Mouse (Mus musculus): ENCODE measurements around the gene Kmt5b. TPM values are rescaled to one million over a fixed set of nuclear protein-coding genes. Genes with fewer than 3 reads are reported as not detected.

Kmt5b gene
- polyA plus RNA-seq, 1 experiment = 32.9 TPM

DNA sequence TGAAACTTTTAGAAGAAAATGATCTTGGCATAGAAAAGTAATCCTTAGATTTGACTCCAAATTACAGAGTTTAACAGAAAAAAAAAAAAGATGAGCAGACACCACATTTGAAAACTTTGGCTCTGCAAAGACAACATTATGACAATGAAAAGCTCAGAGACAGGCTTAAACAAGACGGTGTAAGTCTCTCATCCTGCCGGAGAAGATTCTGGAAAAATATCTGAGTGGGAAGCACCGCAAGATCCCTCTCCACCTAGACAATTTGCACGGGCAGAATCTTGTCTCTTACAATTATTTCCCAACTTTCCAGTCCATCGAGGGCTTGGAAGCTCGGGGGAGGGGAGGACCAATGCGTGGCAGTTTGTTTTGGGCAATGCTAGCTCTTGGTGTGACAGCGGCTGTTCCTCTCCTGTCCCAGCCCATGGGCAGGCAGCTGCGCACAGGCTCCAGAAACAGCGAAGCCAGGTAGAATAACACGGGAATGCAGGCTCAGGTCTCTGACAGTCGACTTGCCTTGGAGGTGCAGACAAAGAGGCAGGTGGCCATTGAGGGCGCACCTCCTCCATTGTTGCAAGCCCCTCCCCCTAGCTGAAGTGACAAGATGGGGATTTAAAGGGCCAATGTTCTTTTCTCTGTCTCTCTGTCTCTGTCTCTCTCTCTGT, 23.2 kb upstream of the Kmt5b start:
- WGBS = 13% methylated on average over 13 of the region's 13 CpGs

GRCm38 (mm10) chr19:3752621-3753239, 14.5 kb upstream of the Kmt5b start:
- Histone ChIP-seq H3K36me3 (ENCODE audit: control insufficient read depth, insufficient read depth, low read length) (no peaks in the 10 kb centered on the region), H3K27me3 (ENCODE audit: control insufficient read depth, insufficient read depth, low read length) (no peaks in the 10 kb centered on the region), H3K4me3 (ENCODE audit: control insufficient read depth, insufficient read depth, low read length) (no peak overlapping the region), H3K27ac (ENCODE audit: control insufficient read depth, insufficient read depth, low read length) (no peak overlapping the region), H3K4me1 (replicated peaks; ENCODE audit: control insufficient read depth, insufficient read depth, low read length) (peaks cover 4% of the 10 kb centered on the region)
- 40% methylated on average over 8 of the region's 8 CpGs for WGBS
- no peak for TF ChIP-seq POLR2A (IDR thresholded peaks at IDR 0.05; ENCODE audit: control insufficient read depth, extremely low read depth, insufficient read depth, low read length, poor library complexity)
- no peak for TF ChIP-seq CTCF (IDR thresholded peaks at IDR 0.05; ENCODE audit: borderline replicate concordance, control insufficient read depth, extremely low read depth, insufficient read depth, low read length, poor library complexity)
- DNase-seq = no peak

More for the DNA sequence above, 23.2 kb upstream of the Kmt5b start:
- peak overlapping the region; percentile 16; the same call in 1 of the 2 replicates for H3K27ac ChIP-seq (ENCODE audit: control insufficient read depth, insufficient read depth, low read length)
- peak; percentile 71 for DNase-seq
- H3K4me3 ChIP-seq (ENCODE audit: control insufficient read depth, insufficient read depth, low read length) = peak overlapping the region; percentile 61
- H3K36me3 ChIP-seq (ENCODE audit: control insufficient read depth, insufficient read depth, low read length) = no peaks in the 10 kb centered on the region
- TF ChIP-seq POLR2A (IDR thresholded peaks at IDR 0.05; ENCODE audit: control insufficient read depth, extremely low read depth, insufficient read depth, low read length, poor library complexity) (peak; percentile 49; the same call in 1 of the 2 replicates), CTCF (IDR thresholded peaks at IDR 0.05; ENCODE audit: borderline replicate concordance, control insufficient read depth, extremely low read depth, insufficient read depth, low read length, poor library complexity) (no peak)
- H3K27me3 ChIP-seq (ENCODE audit: control insufficient read depth, insufficient read depth, low read length) = no peaks in the 10 kb centered on the region
- H3K4me1 ChIP-seq (replicated peaks; ENCODE audit: control insufficient read depth, insufficient read depth, low read length) = no peaks in the 10 kb centered on the region

DNA sequence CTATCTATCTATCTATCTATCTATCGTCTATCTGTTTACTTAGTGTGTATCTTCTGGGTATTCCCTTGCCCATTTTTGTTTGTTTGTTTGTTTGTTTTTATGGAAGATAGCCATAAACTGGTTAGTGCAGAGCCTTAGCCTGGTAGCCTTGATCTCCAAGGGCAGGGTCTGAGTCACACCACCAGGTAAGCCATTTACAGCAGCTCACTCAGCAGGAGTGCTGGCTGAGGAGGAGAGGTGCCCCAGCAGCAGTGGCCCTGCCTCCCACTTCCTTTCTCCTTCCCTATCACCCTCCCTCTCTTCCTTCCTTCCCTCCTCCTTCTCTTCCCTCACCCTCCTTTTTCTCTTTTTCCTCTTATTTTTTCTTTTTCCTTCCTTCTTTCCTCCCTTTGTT, 14.0 kb upstream of the Kmt5b start:
- 79% methylated on average over 1 of the region's 1 CpGs for WGBS
- H3K27ac ChIP-seq (ENCODE audit: control insufficient read depth, insufficient read depth, low read length) = no peak overlapping the region
- peaks cover 4% of the 10 kb centered on the region for H3K4me1 ChIP-seq (replicated peaks; ENCODE audit: control insufficient read depth, insufficient read depth, low read length)
- no peak overlapping the region for H3K4me3 ChIP-seq (ENCODE audit: control insufficient read depth, insufficient read depth, low read length)
- no peak for DNase-seq
- H3K36me3 ChIP-seq (ENCODE audit: control insufficient read depth, insufficient read depth, low read length) = no peaks in the 10 kb centered on the region
- H3K27me3 ChIP-seq (ENCODE audit: control insufficient read depth, insufficient read depth, low read length) = no peaks in the 10 kb centered on the region
- TF ChIP-seq POLR2A (IDR thresholded peaks at IDR 0.05; ENCODE audit: control insufficient read depth, extremely low read depth, insufficient read depth, low read length, poor library complexity) (no peak), CTCF (IDR thresholded peaks at IDR 0.05; ENCODE audit: borderline replicate concordance, control insufficient read depth, extremely low read depth, insufficient read depth, low read length, poor library complexity) (no peak)

- TF ChIP-seq POLR2A (IDR thresholded peaks at IDR 0.05; ENCODE audit: control insufficient read depth, extremely low read depth, insufficient read depth, low read length, poor library complexity) (no peak), CTCF (IDR thresholded peaks at IDR 0.05; ENCODE audit: borderline replicate concordance, control insufficient read depth, extremely low read depth, insufficient read depth, low read length, poor library complexity) (no peak)
- no peak overlapping the region for H3K27ac ChIP-seq (ENCODE audit: control insufficient read depth, insufficient read depth, low read length)
- no peaks in the 10 kb centered on the region for H3K36me3 ChIP-seq (ENCODE audit: control insufficient read depth, insufficient read depth, low read length)
- H3K4me1 ChIP-seq (replicated peaks; ENCODE audit: control insufficient read depth, insufficient read depth, low read length) = peaks cover 4% of the 10 kb centered on the region
- H3K4me3 ChIP-seq (ENCODE audit: control insufficient read depth, insufficient read depth, low read length) = no peak overlapping the region
- 30% methylated on average over 8 of the region's 8 CpGs for WGBS
- no peaks in the 10 kb centered on the region for H3K27me3 ChIP-seq (ENCODE audit: control insufficient read depth, insufficient read depth, low read length)
- DNase-seq = no peak
These were observed 13.5 kb upstream of the Kmt5b start for GRCm38 (mm10) chr19:3753738-3754137.

DNA sequence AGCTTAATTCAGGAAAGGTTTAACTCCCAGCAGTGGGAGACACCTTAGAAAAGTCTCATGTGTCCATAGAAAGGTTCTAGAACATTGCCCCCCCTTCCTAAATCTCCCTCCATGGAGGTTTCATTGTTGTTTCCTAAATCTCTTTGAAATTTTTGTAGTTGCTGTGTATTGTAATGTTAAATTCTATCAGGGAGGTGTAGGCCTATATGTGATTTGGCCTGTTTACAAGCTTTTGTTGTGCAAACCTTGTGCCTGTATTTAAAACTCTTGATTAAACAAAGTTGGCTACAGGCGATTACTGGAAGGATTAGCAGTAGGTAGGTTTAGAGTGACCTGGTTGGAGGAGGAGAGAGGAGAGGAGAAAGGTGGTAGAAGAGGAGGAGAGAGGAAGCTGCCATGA, 9.4 kb upstream of the Kmt5b start:
- Histone ChIP-seq H3K4me1 (replicated peaks; ENCODE audit: control insufficient read depth, insufficient read depth, low read length) (peaks cover under 1% of the 10 kb centered on the region), H3K27me3 (ENCODE audit: control insufficient read depth, insufficient read depth, low read length) (no peaks in the 10 kb centered on the region), H3K27ac (ENCODE audit: control insufficient read depth, insufficient read depth, low read length) (no peak overlapping the region), H3K4me3 (ENCODE audit: control insufficient read depth, insufficient read depth, low read length) (no peak overlapping the region), H3K36me3 (ENCODE audit: control insufficient read depth, insufficient read depth, low read length) (no peaks in the 10 kb centered on the region)
- DNase-seq = no peak
- no peak for TF ChIP-seq CTCF (IDR thresholded peaks at IDR 0.05; ENCODE audit: borderline replicate concordance, control insufficient read depth, extremely low read depth, insufficient read depth, low read length, poor library complexity)
- TF ChIP-seq POLR2A (IDR thresholded peaks at IDR 0.05; ENCODE audit: control insufficient read depth, extremely low read depth, insufficient read depth, low read length, poor library complexity) = no peak
- 92% methylated on average over 1 of the region's 1 CpGs for WGBS

GRCm38 (mm10) chr19:3765221-3765820, 1.9 kb upstream of the Kmt5b start:
- TF ChIP-seq POLR2A (IDR thresholded peaks at IDR 0.05; ENCODE audit: control insufficient read depth, extremely low read depth, insufficient read depth, low read length, poor library complexity) (no peak), CTCF (IDR thresholded peaks at IDR 0.05; ENCODE audit: borderline replicate concordance, control insufficient read depth, extremely low read depth, insufficient read depth, low read length, poor library complexity) (no peak)
- peaks cover 12% of the 10 kb centered on the region for H3K4me1 ChIP-seq (replicated peaks; ENCODE audit: control insufficient read depth, insufficient read depth, low read length)
- H3K27me3 ChIP-seq (ENCODE audit: control insufficient read depth, insufficient read depth, low read length) = no peaks in the 10 kb centered on the region
- H3K4me3 ChIP-seq (ENCODE audit: control insufficient read depth, insufficient read depth, low read length) = no peak overlapping the region
- no peaks in the 10 kb centered on the region for H3K36me3 ChIP-seq (ENCODE audit: control insufficient read depth, insufficient read depth, low read length)
- H3K27ac ChIP-seq (ENCODE audit: control insufficient read depth, insufficient read depth, low read length) = no peak overlapping the region
- 88% methylated on average over 4 of the region's 4 CpGs for WGBS
- DNase-seq = no peak
